ENCODE assay signal across 12 mouse cellular contexts in the genomic region with DNA sequence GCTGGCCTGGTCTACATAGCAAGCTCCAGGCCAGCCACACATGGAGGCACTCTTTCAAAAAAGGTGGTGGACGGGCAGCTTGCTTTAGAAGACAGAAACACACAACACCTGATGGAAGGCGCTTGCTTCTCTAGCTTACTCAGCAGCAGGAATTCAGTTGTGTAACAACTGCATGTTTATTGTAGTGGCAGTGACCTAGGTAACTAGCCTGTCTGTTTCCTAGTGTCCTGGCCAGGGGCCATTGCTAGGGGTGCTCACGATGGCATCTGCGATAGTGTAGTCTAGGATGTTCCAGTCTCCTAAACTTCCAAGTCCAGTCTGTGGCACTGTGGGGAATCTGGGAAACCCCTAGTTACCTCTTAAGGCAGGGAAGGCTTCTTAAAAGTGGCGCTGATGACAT. TPM values are rescaled to one million over a fixed set of nuclear protein-coding genes. Genes with fewer than 3 reads are reported as not detected.
A peak's percentile ranks its signal among the peaks of the same experiment; 100 is the strongest.
DNase-seq lines count a peak whose midpoint lies in the region; ATAC-seq and TF ChIP-seq lines count a peak whose summit lies in the region.
"Had no signal": no experiment of that assay in that cellular context is flagged by ENCODE, and none has a peak within 500 bp of the region (broad histone marks: within the 10 kb centered on the region; RNA-seq: fewer than 3 reads in every experiment).

No protein-coding gene starts in this region.

- H3K4me1 ChIP-seq in heart, embryonic 10.5 days = peaks cover 71% of the 10 kb centered on the region
- H3K4me1 ChIP-seq in forebrain, embryonic 11.5 days (replicated peaks; ENCODE audit: control insufficient read depth, insufficient read depth, low read length) = peaks cover 14% of the 10 kb centered on the region; the same call in 1 of the 2 replicates
- H3K4me1 ChIP-seq in intestine, postnatal 0 days (replicated peaks; ENCODE audit: control insufficient read depth, insufficient read depth, low read length) = peaks cover 6% of the 10 kb centered on the region; the same call in 1 of the 2 replicates
- H3K4me1 ChIP-seq in midbrain, embryonic 14.5 days (ENCODE audit: control insufficient read depth, insufficient read depth, low read length) = peaks cover 24% of the 10 kb centered on the region

- ATAC-seq in forebrain, embryonic 11.5 days (replicated peaks; ENCODE audit: low FRiP score) = no peak
- no peak for ATAC-seq in intestine, postnatal 0 days
- ATAC-seq in midbrain, embryonic 14.5 days (ENCODE audit: low FRiP score, low TSS enrichment) = no peak

- no peak for DNase-seq in heart, embryonic 10.5 days (ENCODE audit: low spot score)
- no peak for DNase-seq in heart, adult 8-10 months (ENCODE audit: low spot score)
- no peak for DNase-seq in forebrain, embryonic 11.5 days (ENCODE audit: low spot score)
- no peak for DNase-seq in midbrain, embryonic 14.5 days
- no peak for DNase-seq in urinary bladder, adult 18-20 months (ENCODE audit: low spot score in 2 of 2)
- no peak for DNase-seq in spleen, postnatal 4 days (ENCODE audit: low spot score in 2 of 2)
- no peak for DNase-seq in layer of hippocampus, postnatal 25 days (ENCODE audit: extremely low spot score in 1 of 2, low spot score in 1 of 2)
- DNase-seq: adrenal gland, postnatal 36 days; cerebellum, adult 9-11 months had no signal

- H3K36me3 ChIP-seq in heart, embryonic 10.5 days = 0 out of 2 replicates have a peak, but pooled peaks cover 7% of the 10 kb centered on the region
- H3K36me3 ChIP-seq in forebrain, embryonic 11.5 days (ENCODE audit: control insufficient read depth, insufficient read depth, low read length) = no peaks in the 10 kb centered on the region; the same call in 1 of the 2 replicates
- no peaks in the 10 kb centered on the region for H3K36me3 ChIP-seq in intestine, postnatal 0 days (ENCODE audit: control insufficient read depth, insufficient read depth)
- peaks cover 10% of the 10 kb centered on the region for H3K36me3 ChIP-seq in midbrain, embryonic 14.5 days (ENCODE audit: control insufficient read depth, insufficient read depth, low read length)

- no peak overlapping the region for H3K4me2 ChIP-seq in forebrain, embryonic 11.5 days (ENCODE audit: low read depth, low read length, severe bottlenecking)
- H3K4me2 ChIP-seq in intestine, postnatal 0 days (replicated peaks; ENCODE audit: low read depth) = no peak overlapping the region
- no peak overlapping the region for H3K4me2 ChIP-seq in midbrain, embryonic 14.5 days (ENCODE audit: low read length)
- H3K4me2 ChIP-seq: stomach, embryonic 15.5 days had no signal

- 0 out of 2 replicates have a peak overlapping the region, but pooled peaks have one; percentile 0 for H3K9ac ChIP-seq in forebrain, embryonic 11.5 days (ENCODE audit: low read length)
- H3K9ac ChIP-seq in intestine, postnatal 0 days (ENCODE audit: low read depth, low read length) = no peak overlapping the region
- no peak overlapping the region for H3K9ac ChIP-seq in midbrain, embryonic 14.5 days (replicated peaks; ENCODE audit: low read length)
- H3K9ac ChIP-seq: stomach, embryonic 15.5 days had no signal

- H3K9me3 ChIP-seq in heart, embryonic 10.5 days = no peaks in the 10 kb centered on the region
- no peaks in the 10 kb centered on the region for H3K9me3 ChIP-seq in forebrain, embryonic 11.5 days (ENCODE audit: control insufficient read depth, low read length)
- H3K9me3 ChIP-seq in intestine, postnatal 0 days (ENCODE audit: control insufficient read depth) = no peaks in the 10 kb centered on the region
- no peaks in the 10 kb centered on the region for H3K9me3 ChIP-seq in midbrain, embryonic 14.5 days (ENCODE audit: control insufficient read depth, low read length)
- H3K9me3 ChIP-seq: stomach, embryonic 15.5 days had no signal

- no peak for TF ChIP-seq CTCF in intestine, postnatal 0 days (IDR thresholded peaks at IDR 0.05; ENCODE audit: low read depth)

- 83% methylated on average over 5 of the region's 5 CpGs for WGBS in heart, embryonic 10.5 days
- WGBS in forebrain, embryonic 11.5 days = 86% methylated on average over 5 of the region's 5 CpGs
- WGBS in intestine, postnatal 0 days = 60% methylated on average over 5 of the region's 5 CpGs
- 93% methylated on average over 5 of the region's 5 CpGs for WGBS in midbrain, embryonic 14.5 days

- H3K4me3 ChIP-seq in heart, embryonic 10.5 days = no peak overlapping the region
- H3K4me3 ChIP-seq in forebrain, embryonic 11.5 days (ENCODE audit: low read depth, low read length) = no peak overlapping the region
- no peak overlapping the region for H3K4me3 ChIP-seq in intestine, postnatal 0 days (ENCODE audit: low read depth, low read length)
- no peak overlapping the region for H3K4me3 ChIP-seq in midbrain, embryonic 14.5 days (replicated peaks; ENCODE audit: low read depth, low read length)
- H3K4me3 ChIP-seq: stomach, embryonic 15.5 days had no signal

- no peaks in the 10 kb centered on the region for H3K27me3 ChIP-seq in heart, embryonic 10.5 days (ENCODE audit: insufficient read depth, poor library complexity, severe bottlenecking)
- no peaks in the 10 kb centered on the region for H3K27me3 ChIP-seq in forebrain, embryonic 11.5 days (ENCODE audit: control insufficient read depth, insufficient read depth, low read length)
- H3K27me3 ChIP-seq in intestine, postnatal 0 days (replicated peaks; ENCODE audit: control insufficient read depth, insufficient read depth, low read length) = no peaks in the 10 kb centered on the region
- H3K27me3 ChIP-seq in midbrain, embryonic 14.5 days (ENCODE audit: control insufficient read depth, insufficient read depth, low read length) = no peaks in the 10 kb centered on the region
- H3K27me3 ChIP-seq: stomach, embryonic 15.5 days had no signal

- H3K27ac ChIP-seq in heart, embryonic 10.5 days = peak overlapping the region; percentile 97
- peak overlapping the region; percentile 57 for H3K27ac ChIP-seq in forebrain, embryonic 11.5 days (ENCODE audit: low read depth, low read length)
- peak overlapping the region; percentile 9 for H3K27ac ChIP-seq in intestine, postnatal 0 days (ENCODE audit: low read depth, low read length)
- peak overlapping the region; percentile 60 for H3K27ac ChIP-seq in midbrain, embryonic 14.5 days (replicated peaks; ENCODE audit: low read depth, low read length)
- H3K27ac ChIP-seq: kidney, postnatal 0 days had no signal

RNA-seq across cellular contexts. Expression of a gene that starts 2.8 kb away (rescaled TPM):
- 129 and 133 TPM in 2 replicates for polyA plus RNA-seq in heart, embryonic 10.5 days (2016; fragmentation: Nextera tagmentation; extraction: Ambion mirVana)
- 10 to 100 TPM; 20.0 to 25.1 (median 21.6) TPM for total RNA-seq in heart, adult 8-10 months (2022)
- polyA plus RNA-seq in forebrain, embryonic 11.5 days (2014; fragmentation: Nextera tagmentation; extraction: Ambion mirVana) = 209 and 216 TPM in 2 replicates
- 68.7 and 69.5 TPM in 2 replicates for polyA plus RNA-seq in intestine, postnatal 0 days (2015; fragmentation: Nextera tagmentation; extraction: Ambion mirVana)
- polyA plus RNA-seq in midbrain, embryonic 14.5 days (2014; fragmentation: Nextera tagmentation; extraction: Ambion mirVana) = 132 and 158 TPM in 2 replicates
- total RNA-seq in layer of hippocampus, postnatal 25 days (2021) = 100 to 1,000 TPM; 172 to 174 TPM

RNA-seq across cellular contexts. Expression of a gene that starts 16.4 kb away (rescaled TPM):
- polyA plus RNA-seq in heart, embryonic 10.5 days (2016; fragmentation: Nextera tagmentation; extraction: Ambion mirVana) = 13.5 and 19.4 TPM in 2 replicates
- total RNA-seq in heart, adult 8-10 months (2022) = 1 to 10 TPM; 3.5 to 4.5 (median 4.2) TPM
- polyA plus RNA-seq in forebrain, embryonic 11.5 days (2014; fragmentation: Nextera tagmentation; extraction: Ambion mirVana) = 23.6 and 25.5 TPM in 2 replicates
- polyA plus RNA-seq in intestine, postnatal 0 days (2015; fragmentation: Nextera tagmentation; extraction: Ambion mirVana) = 3.5 and 4.2 TPM in 2 replicates
- 10.0 and 11.0 TPM in 2 replicates for polyA plus RNA-seq in midbrain, embryonic 14.5 days (2014; fragmentation: Nextera tagmentation; extraction: Ambion mirVana)
- total RNA-seq in layer of hippocampus, postnatal 25 days (2021) = 10 to 100 TPM; 11.2 to 15.8 TPM

Comparison
In these comparisons a context has a peak if more than half of its experiments do, and no peak if none do; other contexts are left out.
1. H3K27ac ChIP-seq: peak in every context shown above with its lines; median percentile 97 in heart, embryonic 10.5 days; 60 in midbrain, embryonic 14.5 days; 57 in forebrain, embryonic 11.5 days; 9 in intestine, postnatal 0 days.